Mouse (Mus musculus) right cerebral cortex, postnatal 10 days (tissue): ENCODE measurements at regions not wholly inside any gene's neighbourhood (a gene's known extent, or its start where the extent isn't known, plus 50 kb on each side); places are given as distances from the start of the nearest gene placed in this dataset.

ENCODE experiments used
- DNase-seq, 2 experiments: peaks; one replicate each; pipeline ENCODE4 v3.0.0; 2021; ENCODE audit warnings: low spot score in 2 of 2

DNA sequence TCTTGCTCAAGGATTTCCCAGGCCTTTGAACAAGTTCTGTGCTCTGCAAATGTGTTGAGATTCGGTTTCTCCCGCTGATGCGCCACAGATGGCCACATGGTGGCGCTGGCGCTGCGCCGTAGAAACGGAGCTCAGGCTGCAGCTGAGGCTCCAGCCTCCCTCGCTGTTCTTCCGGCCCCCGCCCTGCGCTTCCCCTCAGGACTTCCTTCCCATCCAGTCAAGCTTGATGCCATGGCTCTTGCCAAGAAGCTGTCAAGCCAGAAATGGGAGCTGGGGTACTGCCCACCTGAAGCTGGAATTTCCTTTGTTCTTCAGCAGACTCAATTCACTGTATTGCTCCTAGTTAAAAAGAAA, 263.9 kb downstream of the Mpdz start:
- peak; percentile 92 to 93 for DNase-seq

DNA sequence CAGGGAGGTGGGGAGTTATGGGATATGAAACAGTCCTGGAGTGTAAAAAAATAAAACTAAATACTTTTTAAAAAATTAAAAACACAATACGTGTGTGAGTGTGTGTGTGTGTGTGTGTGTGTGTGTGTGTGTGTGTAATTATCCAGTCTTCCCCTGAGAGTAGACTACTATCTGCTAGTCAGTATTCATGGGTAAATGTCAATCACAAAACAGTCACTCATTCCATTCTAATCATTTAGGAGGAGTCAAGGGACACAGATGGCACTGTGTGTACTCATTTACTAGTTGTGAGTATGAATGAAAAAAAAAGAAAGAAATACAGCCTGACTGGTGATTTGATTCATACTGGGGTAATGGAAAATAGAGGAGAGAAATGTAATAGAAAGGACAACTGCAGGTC, 226.5 kb downstream of the Mpdz start:
- DNase-seq: no peak

DNA sequence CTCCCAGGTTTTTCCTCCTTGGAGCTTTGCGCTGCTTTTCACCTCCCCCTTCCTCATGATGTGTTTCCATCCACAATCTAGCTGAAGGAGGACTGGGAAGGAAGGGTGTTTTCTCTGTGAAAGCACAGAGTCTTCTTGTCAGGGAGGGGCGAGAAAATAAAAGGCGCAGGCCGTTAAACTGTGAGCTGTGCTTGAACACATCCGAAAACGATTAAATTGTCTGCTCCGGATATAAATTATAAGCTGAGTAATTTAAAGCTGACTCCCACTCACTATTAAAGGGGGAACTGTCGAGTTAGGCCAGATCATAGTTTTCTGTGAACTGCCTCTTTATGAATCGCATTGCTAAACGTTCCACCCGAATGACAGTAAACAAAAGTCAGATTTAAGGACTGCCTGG, 224.6 kb downstream of the Mpdz start:
- no peak for DNase-seq

DNA sequence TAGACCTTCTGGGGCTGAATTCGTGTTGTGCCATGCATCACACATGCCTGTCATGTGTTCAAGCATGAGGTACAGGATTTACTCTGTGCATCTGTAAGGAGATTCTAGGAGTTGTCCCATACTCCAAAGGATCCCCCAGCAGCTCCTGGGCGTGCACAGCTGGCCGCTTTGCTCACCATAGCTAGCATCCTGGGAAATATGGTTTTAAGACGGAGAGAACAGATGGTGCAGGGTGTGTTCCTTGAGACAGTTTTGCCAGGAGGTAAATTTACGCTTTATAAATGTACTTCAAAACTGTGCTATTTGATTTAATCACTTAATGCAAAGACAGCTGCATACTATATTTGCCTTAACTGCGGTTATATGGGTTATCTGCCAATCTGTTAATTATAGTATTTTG, 220.6 kb downstream of the Mpdz start:
- DNase-seq: no peak

DNA sequence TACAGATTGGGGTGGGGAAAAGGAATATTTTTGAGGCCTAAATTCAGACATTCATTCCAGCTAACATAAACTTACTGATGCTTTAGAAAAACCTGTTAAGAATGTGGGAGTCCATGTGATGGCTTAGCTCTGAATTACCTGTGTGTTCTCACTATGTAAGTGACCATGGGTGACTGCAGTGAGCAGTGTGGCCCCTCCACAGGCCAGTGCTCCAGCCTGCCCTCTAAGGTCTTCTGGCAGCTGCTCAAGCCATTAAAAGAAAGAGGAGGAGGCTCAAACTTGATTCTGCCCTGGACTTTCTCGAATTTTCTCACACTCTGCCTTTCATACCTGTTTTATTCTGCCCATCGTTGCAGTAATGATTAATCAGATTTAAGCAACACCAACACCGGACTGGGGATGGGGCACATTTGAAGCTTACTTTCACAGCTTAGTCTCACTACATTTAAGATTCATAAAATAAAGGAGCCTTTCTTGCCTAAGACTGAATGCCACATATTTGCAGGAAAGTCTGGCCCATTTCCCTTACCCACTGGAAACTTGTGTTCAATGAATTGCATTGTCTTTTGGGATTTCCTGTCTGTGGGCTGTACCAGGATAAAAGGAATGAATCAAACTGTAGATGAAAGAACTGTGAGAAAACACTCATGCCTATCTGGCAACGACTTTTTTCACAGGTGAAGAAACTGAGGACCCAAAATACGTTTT, 220.0 kb downstream of the Mpdz start:
- DNase-seq: no peak
